In the genomic region with DNA sequence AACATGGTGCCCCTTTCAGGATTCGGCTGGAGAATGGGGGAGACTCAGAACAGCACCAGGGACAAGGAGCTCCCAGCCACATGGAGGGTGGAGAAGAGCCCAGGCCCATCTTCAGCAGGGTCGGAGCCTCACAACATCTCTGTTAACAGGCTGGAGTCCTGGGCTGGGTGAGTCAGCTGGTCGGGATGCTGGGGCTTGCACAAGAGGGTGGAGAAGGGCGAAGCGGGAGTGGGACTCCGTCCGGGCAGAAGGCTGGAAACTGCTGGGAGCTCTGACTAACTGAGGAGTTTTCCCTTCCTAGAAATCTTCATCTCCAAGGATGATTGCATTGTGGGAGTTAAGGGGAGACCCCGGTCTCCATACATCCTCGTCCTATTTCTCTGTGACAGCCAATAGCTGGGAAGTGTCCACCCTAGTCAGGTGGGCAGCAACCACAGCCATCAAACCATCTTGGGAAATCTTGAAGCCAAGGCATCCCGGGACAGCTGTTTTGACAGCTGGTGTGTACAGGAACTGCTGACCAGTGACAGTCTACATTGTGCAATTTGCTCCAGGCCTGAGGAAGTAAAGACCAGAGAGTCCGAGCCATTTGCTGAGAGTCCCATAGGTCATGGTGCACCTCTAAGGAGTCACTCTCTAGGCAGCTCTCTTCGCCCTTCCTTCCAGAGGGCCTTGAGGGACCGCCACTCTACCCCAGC, we compare ENCODE assay signal across 17 mouse cellular contexts.
DNase-seq lines count a peak whose midpoint lies in the region.
"Had no signal": no experiment of that assay in that cellular context is flagged by ENCODE, and none has a peak within 500 bp of the region (broad histone marks: within the 10 kb centered on the region; RNA-seq: fewer than 3 reads in every experiment).

No protein-coding gene starts in this region.

- peak; percentile 98 for DNase-seq in heart, adult 11 months
- DNase-seq in heart, embryonic 10.5 days (ENCODE audit: low spot score): no peak
- DNase-seq in 3134 (ENCODE audit: extremely low read depth, insufficient read length, low spot score) (peak; percentile 28), adipocyte (ENCODE audit: low spot score) (peak; percentile 81)
- DNase-seq in heart, postnatal 36 days: peak; percentile 23 to 53
- DNase-seq in spleen, postnatal 4 days (ENCODE audit: low spot score in 2 of 2): no peak
- no peak for DNase-seq in frontal cortex, postnatal 10 days (ENCODE audit: low spot score in 2 of 2)
- no peak for DNase-seq in layer of hippocampus, adult 8-10 months (ENCODE audit: low spot score in 2 of 2)
- DNase-seq: cerebellum, adult 2 months; embryo, embryonic 11 days; kidney, postnatal 14 days; thymus, postnatal 36 days had no signal

- H3K9me3 ChIP-seq in heart, embryonic 10.5 days: no peaks in the 10 kb centered on the region
- H3K9me3 ChIP-seq: forebrain, embryonic 13.5 days; limb, embryonic 13.5 days had no signal

- H3K4me3 ChIP-seq in heart, embryonic 10.5 days: no peak overlapping the region
- H3K4me3 ChIP-seq: forebrain, embryonic 13.5 days; limb, embryonic 13.5 days had no signal

- WGBS in heart, embryonic 10.5 days: 83% methylated on average over 13 of the region's 13 CpGs

- H3K4me1 ChIP-seq in heart, embryonic 10.5 days: peaks cover 38% of the 10 kb centered on the region
- H3K4me1 ChIP-seq: megakaryocyte, embryonic 14.5 days had no signal

- no peak overlapping the region for H3K27ac ChIP-seq in heart, embryonic 10.5 days
- H3K27ac ChIP-seq: forebrain, embryonic 13.5 days; hindbrain, postnatal 0 days; limb, embryonic 13.5 days had no signal

- peaks cover 25% of the 10 kb centered on the region for H3K27me3 ChIP-seq in heart, embryonic 10.5 days (ENCODE audit: insufficient read depth, poor library complexity, severe bottlenecking)
- H3K27me3 ChIP-seq: CH12.LX; megakaryocyte, embryonic 14.5 days had no signal

- no peaks in the 10 kb centered on the region for H3K36me3 ChIP-seq in heart, embryonic 10.5 days
- H3K36me3 ChIP-seq: limb, embryonic 13.5 days had no signal

- intact Hi-C loops in heart, postnatal 36 days (cut with DNase I): no loop called here

Comparison
In these comparisons a context has a peak if more than half of its experiments do, and no peak if none do; other contexts are left out.
1. DNase-seq: peak in heart, adult 11 months (single experiment), 3134 (single experiment), adipocyte (single experiment) and heart, postnatal 36 days (2 of 2); none in heart, embryonic 10.5 days (single experiment), spleen, postnatal 4 days (0 of 2), frontal cortex, postnatal 10 days (0 of 2) and layer of hippocampus, adult 8-10 months (0 of 2).